Mouse (Mus musculus) kidney, postnatal 0 days (tissue): ENCODE results near the gene Pcgf6. TPM values are rescaled to one million over a fixed set of nuclear protein-coding genes. Genes with fewer than 3 reads are reported as not detected.

Source experiments
- ATAC-seq: fragments of 200-750 bp; cut with Nextera tagmentation; replicated peaks from 2 replicates; pipeline ENCODE4 v1.8.0; 2017; ENCODE audit warnings: low read depth, moderate number of reproducible peaks, moderate TSS enrichment, moderate library complexity; ENCODE audit not compliant: low FRiP score
- DNase-seq: peaks from one replicate; pipeline ENCODE4 v3.0.0-alpha.2; 2016; ENCODE audit warnings: low spot score
- H3K27ac ChIP-seq: fragments of 300-500 bp; sonication (generic); 2 replicates; pipeline ENCODE4 v1.5.1; 2014; ENCODE audit warnings: mild to moderate bottlenecking
- H3K27me3 ChIP-seq: fragments of 300-500 bp; sonication (generic); 2 replicates; pipeline ENCODE4 v1.6.1; 2014; ENCODE audit warnings: low read length, mixed read lengths; ENCODE audit not compliant: insufficient read depth
- H3K36me3 ChIP-seq: fragments of 300-500 bp; sonication (generic); 2 replicates; pipeline ENCODE4 v1.6.1; 2014; ENCODE audit warnings: low read length, mixed read lengths; ENCODE audit not compliant: insufficient read depth
- H3K4me1 ChIP-seq: fragments of 300-500 bp; sonication (generic); replicated peaks from 2 replicates; pipeline ENCODE4 v1.6.1; 2014; ENCODE audit warnings: antibody characterized with exemption, low read length, mixed read lengths; ENCODE audit not compliant: insufficient read depth
- H3K4me2 ChIP-seq: fragments of 300-500 bp; sonication (generic); 2 replicates; pipeline ENCODE4 v1.6.1; 2014; ENCODE audit warnings: mild to moderate bottlenecking, low read length, moderate library complexity, mixed read lengths
- H3K4me3 ChIP-seq: fragments of 300-500 bp; sonication (generic); replicated peaks from 2 replicates; pipeline ENCODE4 v1.5.1; 2014; ENCODE audit warnings: low read depth, low read length
- H3K9ac ChIP-seq: fragments of 300-500 bp; sonication (generic); 2 replicates; pipeline ENCODE4 v1.6.1; 2014; ENCODE audit warnings: low read depth, low read length
- H3K9me3 ChIP-seq: fragments of 300-500 bp; sonication (generic); replicated peaks from 2 replicates; pipeline ENCODE4 v1.6.1; 2016; ENCODE audit warnings: low read length, inconsistent platforms, mixed read lengths
- CTCF ChIP-seq: IDR thresholded peaks from 2 replicates; pipeline ENCODE4 v1.5.1; 2016; ENCODE audit warnings: antibody characterized with exemption, low read depth, mild to moderate bottlenecking, moderate library complexity
- WGBS: fragments of 180-500 bp; shearing (Covaris S2); extraction: QIAGEN DNeasy Blood & Tissue Kit; methylation state at CpG from one replicate; pipeline ENCODE4 v1.1.7; 2014; 5-methylcytosine and 5-hydroxymethylcytosine counted together
- polyA plus RNA-seq: library from polyadenylated mRNA; unstranded; fragments of >200 nt; fragmentation: Nextera tagmentation; extraction: Ambion mirVana; gene quantifications from 2 replicates; pipeline ENCODE4 v1.2.1, GENCODE M21; 2015

Gene Pcgf6
- polyA plus RNA-seq, 1 experiment from 2014 or later, result 19.2 TPM

GRCm38 (mm10) chr19:47034916-47035315 lies 15.8 kb downstream of the Pcgf6 start:
- Histone ChIP-seq H3K9ac (no peak overlapping the region), H3K4me1 (no peaks in the 10 kb centered on the region), H3K4me3 (no peak overlapping the region), H3K4me2 (no peak overlapping the region), H3K9me3 (no peaks in the 10 kb centered on the region), H3K36me3 (peaks cover 8% of the 10 kb centered on the region; the same call in 1 of the 2 replicates), H3K27ac (no peak overlapping the region), H3K27me3 (no peaks in the 10 kb centered on the region)
- ATAC-seq (no peak), DNase-seq (no peak)
- no peak for TF ChIP-seq CTCF
- 90% methylated on average over 4 of the region's 4 CpGs for WGBS

DNA sequence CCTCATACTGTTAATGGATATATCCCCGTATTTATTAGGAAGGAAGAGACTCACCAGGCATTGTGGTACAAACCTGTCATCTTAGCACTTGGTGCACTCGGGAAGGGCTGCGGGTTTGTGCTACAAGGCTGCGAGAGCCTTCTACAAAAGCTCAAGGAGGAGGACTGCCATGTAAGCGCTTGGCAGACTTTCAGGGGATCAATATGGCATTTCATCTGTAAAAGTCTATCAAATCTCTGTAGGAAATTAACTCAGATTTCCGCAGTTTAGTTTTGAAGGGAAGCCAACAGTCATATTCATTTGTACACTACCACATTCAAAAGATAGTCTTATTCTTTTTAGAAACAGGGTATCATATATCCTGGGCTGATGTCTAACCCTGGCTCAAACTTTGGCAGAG lies 18.9 kb downstream of the Pcgf6 start:
- no peak for ATAC-seq
- no peak overlapping the region for H3K9ac ChIP-seq

GRCm38 (mm10) chr19:47029796-47030195 lies 20.9 kb downstream of the Pcgf6 start:
- Histone ChIP-seq H3K4me1 (no peaks in the 10 kb centered on the region), H3K9me3 (no peaks in the 10 kb centered on the region), H3K4me2 (no peak overlapping the region), H3K27ac (no peak overlapping the region), H3K9ac (no peak overlapping the region), H3K36me3 (0 out of 2 replicates have a peak, but pooled peaks cover 6% of the 10 kb centered on the region), H3K4me3 (no peak overlapping the region), H3K27me3 (no peaks in the 10 kb centered on the region)
- no peak for ATAC-seq
- DNase-seq, result no peak
- no peak for TF ChIP-seq CTCF
- WGBS, result 69% methylated on average over 9 of the region's 9 CpGs

More for the DNA sequence above, 18.9 kb downstream of the Pcgf6 start:
- Histone ChIP-seq H3K36me3 (peaks cover 6% of the 10 kb centered on the region; the same call in 1 of the 2 replicates), H3K27me3 (no peaks in the 10 kb centered on the region), H3K9me3 (no peaks in the 10 kb centered on the region), H3K27ac (no peak overlapping the region), H3K4me3 (no peak overlapping the region), H3K4me2 (no peak overlapping the region), H3K4me1 (no peaks in the 10 kb centered on the region)
- 88% methylated on average over 6 of the region's 6 CpGs for WGBS
- no peak for TF ChIP-seq CTCF
- DNase-seq, result no peak

DNA sequence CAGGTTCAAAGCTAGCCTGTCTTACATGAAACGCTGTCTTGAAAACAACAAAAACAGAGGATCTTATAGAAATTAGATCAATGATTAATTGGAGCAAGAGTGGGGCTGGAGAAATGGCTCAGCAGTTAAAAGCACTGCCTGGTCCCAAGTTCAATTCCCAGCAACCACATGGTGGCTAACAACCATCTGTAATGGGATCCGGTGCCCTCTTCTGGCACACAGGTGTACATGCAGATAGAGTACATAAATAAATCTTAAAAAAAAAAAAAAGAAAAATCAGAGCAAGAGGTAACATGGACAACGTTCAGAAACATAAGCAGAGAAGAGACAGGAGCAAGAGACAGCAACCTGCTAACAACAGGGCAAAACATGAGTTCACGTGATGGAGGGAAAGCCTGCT lies 24.2 kb downstream of the Pcgf6 start:
- no peak for ATAC-seq
- no peak overlapping the region for H3K4me2 ChIP-seq
- 78% methylated on average over 4 of the region's 4 CpGs for WGBS

GRCm38 (mm10) chr19:47024954-47025353 lies 25.8 kb downstream of the Pcgf6 start:
- no peaks in the 10 kb centered on the region for H3K36me3 ChIP-seq
- H3K27ac ChIP-seq, result no peak overlapping the region
- H3K27me3 ChIP-seq, result no peaks in the 10 kb centered on the region
- H3K4me2 ChIP-seq, result no peak overlapping the region
- no peak for DNase-seq
- no peak for ATAC-seq
- no peak overlapping the region for H3K4me3 ChIP-seq
- TF ChIP-seq CTCF, result no peak
- WGBS, result 67% methylated on average over 10 of the region's 10 CpGs
- H3K9ac ChIP-seq, result no peak overlapping the region
- no peaks in the 10 kb centered on the region for H3K4me1 ChIP-seq
- no peaks in the 10 kb centered on the region for H3K9me3 ChIP-seq

More for the DNA sequence above, 24.2 kb downstream of the Pcgf6 start:
- no peak for DNase-seq
- Histone ChIP-seq H3K36me3 (no peaks in the 10 kb centered on the region), H3K9ac (no peak overlapping the region), H3K27ac (no peak overlapping the region), H3K9me3 (no peaks in the 10 kb centered on the region), H3K27me3 (no peaks in the 10 kb centered on the region), H3K4me1 (no peaks in the 10 kb centered on the region), H3K4me3 (no peak overlapping the region)
- TF ChIP-seq CTCF, result no peak

DNA sequence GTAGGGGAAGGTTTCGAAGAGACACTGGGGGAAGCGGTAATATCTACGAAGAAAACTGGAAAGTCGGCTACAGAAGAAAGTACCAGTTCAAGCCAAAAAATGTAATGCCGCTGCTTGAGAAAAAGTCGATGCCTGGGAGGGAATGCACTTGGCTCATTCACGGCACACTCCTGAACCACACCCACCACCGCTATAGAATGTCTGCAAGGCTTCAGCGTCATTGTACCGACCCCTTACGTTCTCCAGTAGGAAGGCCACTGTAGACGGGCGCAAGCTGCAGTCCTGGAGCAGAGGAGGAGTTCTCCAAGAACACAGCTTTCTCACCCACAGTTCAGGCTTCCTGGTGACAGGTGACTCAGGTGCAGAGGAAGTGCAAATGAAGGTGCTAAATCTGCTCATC lies 27.2 kb downstream of the Pcgf6 start:
- no peaks in the 10 kb centered on the region for H3K9me3 ChIP-seq
- no peak overlapping the region for H3K4me2 ChIP-seq
- no peak overlapping the region for H3K27ac ChIP-seq
- no peak for TF ChIP-seq CTCF
- DNase-seq (no peak), ATAC-seq (no peak)
- H3K4me1 ChIP-seq, result no peaks in the 10 kb centered on the region
- H3K9ac ChIP-seq, result no peak overlapping the region
- no peaks in the 10 kb centered on the region for H3K36me3 ChIP-seq
- H3K4me3 ChIP-seq, result no peak overlapping the region
- 82% methylated on average over 13 of the region's 13 CpGs for WGBS
- H3K27me3 ChIP-seq, result no peaks in the 10 kb centered on the region

DNA sequence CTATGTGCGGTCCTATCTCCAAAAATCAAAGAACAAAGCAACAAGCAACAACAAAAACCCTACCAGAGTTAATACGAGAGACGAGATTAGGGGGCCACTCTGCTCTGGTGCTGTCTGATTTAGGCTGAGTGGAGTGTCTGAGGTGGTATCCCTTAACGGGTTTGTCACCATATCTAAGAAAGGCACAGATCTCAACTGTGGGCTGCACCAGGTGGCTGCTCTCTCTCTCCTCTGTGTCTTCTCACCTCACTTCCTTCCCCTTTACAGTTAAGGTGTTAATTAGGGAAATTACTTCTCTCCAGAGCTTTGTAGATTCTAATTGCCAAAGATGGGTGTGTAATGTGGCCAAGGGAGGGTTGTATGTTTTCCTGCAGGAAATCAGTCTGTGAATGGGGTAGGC lies 28.0 kb downstream of the Pcgf6 start:
- 77% methylated on average over 4 of the region's 4 CpGs for WGBS
- DNase-seq (no peak), ATAC-seq (no peak)
- Histone ChIP-seq H3K9me3 (no peaks in the 10 kb centered on the region), H3K9ac (no peak overlapping the region), H3K4me2 (no peak overlapping the region), H3K27ac (no peak overlapping the region), H3K27me3 (peaks cover 4% of the 10 kb centered on the region; the same call in 1 of the 2 replicates), H3K4me3 (no peak overlapping the region), H3K36me3 (no peaks in the 10 kb centered on the region), H3K4me1 (no peaks in the 10 kb centered on the region)
- TF ChIP-seq CTCF, result no peak
